Mouse (Mus musculus): ENCODE measurements around the gene Cebpb.

- TF ChIP-seq TAL1 (IDR thresholded peaks at IDR 0.05; ENCODE audit: low read length) (no peak), GATA1 (IDR thresholded peaks at IDR 0.05; ENCODE audit: low read length) (no peak)
These were observed 41.3 kb downstream of the Cebpb start for GRCm38 (mm10) chr2:167730036-167730435.

Data from erythroblast, embryonic 14.5 days (primary cell).